Mouse (Mus musculus): ENCODE measurements around the gene Hoxb5.

Gene Hoxb5

GRCm38 (mm10) chr11:96316696-96317607 is 13.8 kb downstream of the Hoxb5 start:
- in situ Hi-C loops (cut with MboI, MseI) = no loop called here

- in situ Hi-C loops (cut with MboI, MseI) = no loop called here
Observed at GRCm38 (mm10) chr11:96317608-96318367, 14.7 kb downstream of the Hoxb5 start, which contains the start of gene Hoxb4. Gene Hoxb4, plus strand, starts transcription at chr11:96318267.

- in situ Hi-C loops (cut with MboI, MseI) = no loop called here
Observed at GRCm38 (mm10) chr11:96318368-96319070, 15.4 kb downstream of the Hoxb5 start.

DNA sequence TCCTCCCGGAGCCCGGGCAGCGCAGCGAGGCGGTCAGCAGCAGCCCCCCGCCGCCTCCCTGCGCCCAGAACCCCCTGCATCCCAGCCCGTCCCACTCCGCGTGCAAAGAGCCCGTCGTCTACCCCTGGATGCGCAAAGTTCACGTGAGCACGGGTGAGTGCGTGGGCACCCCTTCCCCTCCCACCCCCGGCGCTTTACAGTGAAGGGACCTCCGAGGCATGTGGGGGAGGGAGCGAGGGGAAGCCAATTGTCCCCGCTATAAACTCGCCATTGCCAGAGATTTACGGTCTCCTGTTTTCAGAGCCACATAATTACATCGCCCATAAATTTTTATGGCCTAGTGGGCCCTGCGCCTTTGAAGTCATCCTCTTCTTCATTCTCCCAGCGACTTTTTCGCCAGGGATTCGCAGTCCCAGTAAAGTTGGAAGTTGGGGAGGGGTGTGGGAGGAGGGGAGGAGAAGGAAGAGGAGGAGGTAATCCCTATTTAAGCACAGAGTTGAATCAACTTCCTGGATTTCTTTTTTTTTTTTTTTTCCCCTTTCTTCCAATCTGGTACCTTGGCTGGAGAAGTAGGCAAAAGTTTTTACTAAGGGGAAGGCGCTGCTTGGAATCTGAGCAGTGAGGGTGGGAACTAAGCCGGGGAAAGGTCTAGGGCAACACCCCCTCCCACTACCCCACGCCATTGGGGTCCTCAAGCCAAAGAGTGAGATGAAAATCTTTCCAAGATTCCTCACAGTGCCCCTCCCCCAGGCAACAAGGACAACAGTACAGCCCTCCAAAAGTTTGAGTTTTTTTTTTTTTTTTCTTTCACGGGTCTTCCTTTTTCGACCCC is 16.2 kb downstream of the Hoxb5 start:
- in situ Hi-C loops (cut with MboI, MseI) = no loop called here

- in situ Hi-C loops (cut with MboI, MseI) = no loop called here
Observed at GRCm38 (mm10) chr11:96319910-96320309, 16.8 kb downstream of the Hoxb5 start.

GRCm38 (mm10) chr11:96320688-96321087 is 17.6 kb downstream of the Hoxb5 start:
- in situ Hi-C loops (cut with MboI, MseI) = no loop called here

DNA sequence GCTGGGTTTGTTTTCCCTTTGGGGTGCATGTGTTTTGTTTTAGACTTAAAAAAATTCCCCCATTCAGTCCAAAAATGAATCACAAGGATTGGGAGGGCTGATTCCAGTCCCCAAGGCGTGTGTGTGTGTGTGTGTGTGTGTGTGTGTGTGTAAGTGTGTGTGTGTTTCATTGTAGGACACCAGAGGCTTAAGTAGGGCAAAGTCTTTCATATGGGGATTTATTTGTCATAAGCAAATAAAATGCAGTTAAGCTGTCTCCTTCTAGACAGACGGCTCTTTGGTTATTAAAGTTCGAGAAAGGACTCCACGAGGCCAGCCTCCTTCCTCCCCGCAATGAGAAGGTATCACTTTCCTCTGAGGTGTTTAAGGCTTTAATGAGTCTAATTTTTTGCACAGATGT is 18.7 kb downstream of the Hoxb5 start:
- in situ Hi-C loops (cut with MboI, MseI) = no loop called here

DNA sequence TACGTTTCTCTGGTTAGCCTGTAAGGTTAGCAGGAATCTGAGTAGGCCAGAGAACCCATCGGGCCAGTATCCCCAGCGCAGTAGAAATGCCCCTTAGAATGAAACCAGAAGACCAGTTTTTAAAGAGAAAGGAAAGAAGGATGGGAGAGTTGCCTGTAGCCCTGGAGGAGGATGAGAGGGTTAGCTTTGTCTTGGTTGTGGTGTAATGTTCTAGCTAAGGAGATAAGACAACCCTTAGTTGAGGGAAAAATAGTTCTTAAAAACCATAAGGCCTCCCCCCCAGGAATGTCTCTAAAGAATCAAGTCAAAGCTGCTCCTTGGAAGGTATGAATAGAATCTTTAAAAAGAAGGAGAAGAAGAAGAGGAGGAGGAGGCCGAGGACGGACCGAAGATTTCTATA is 19.6 kb downstream of the Hoxb5 start:
- in situ Hi-C loops (cut with MboI, MseI) = no loop called here

- in situ Hi-C loops (cut with MboI, MseI) = no loop called here
Observed at GRCm38 (mm10) chr11:96323154-96323553, 20.0 kb downstream of the Hoxb5 start, which contains the start of gene Hoxb3. Gene Hoxb3, plus strand, starts transcription at chr11:96323326.

- in situ Hi-C loops (cut with MboI, MseI) = no loop called here
Observed at GRCm38 (mm10) chr11:96324125-96324524, 21.0 kb downstream of the Hoxb5 start.

GRCm38 (mm10) chr11:96324965-96325364 is 21.8 kb downstream of the Hoxb5 start:
- in situ Hi-C loops (cut with MboI, MseI) = no loop called here

GRCm38 (mm10) chr11:96325747-96326212 is 22.6 kb downstream of the Hoxb5 start:
- in situ Hi-C loops (cut with MboI, MseI) = no loop called here

DNA sequence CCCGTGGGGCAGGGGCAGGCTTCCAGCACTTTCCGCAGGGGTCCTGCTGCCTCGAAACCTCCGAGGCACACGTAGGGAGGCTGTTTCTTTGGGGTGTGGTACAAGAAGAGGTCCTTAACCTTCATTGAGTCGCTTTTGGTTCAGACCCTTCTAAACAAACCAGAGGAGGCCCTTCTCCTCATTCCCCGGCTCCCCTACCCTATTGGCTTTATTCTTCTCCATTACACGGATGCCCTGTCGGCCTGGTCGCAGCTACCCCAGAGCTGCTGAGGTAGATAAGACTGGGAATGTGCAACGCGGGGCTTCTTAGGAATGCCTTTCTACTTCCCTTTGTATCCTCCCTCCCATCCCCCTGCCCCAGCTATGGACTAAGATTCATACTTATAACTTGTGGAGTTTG is 23.6 kb downstream of the Hoxb5 start:
- in situ Hi-C loops (cut with MboI, MseI) = no loop called here

DNA sequence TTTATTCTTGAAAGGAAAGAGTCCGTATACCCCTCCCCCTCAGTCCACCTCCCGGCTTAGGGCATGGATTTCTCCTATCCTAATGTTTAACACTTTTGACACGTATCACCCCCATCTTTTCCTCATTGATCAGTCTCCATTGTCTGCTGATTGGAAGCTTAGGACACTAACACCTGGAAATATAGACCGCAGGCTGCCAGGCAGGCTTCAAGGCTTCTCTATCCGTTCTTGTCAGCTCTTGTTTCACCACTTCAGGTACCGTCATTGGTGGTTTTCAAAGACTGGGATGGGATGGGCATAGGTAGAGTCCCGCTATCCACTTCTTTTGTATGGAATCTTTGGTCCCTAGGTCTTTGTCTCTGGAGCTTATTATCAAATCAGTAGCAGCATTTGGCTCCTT is 24.0 kb downstream of the Hoxb5 start:
- in situ Hi-C loops (cut with MboI, MseI) = no loop called here

GRCm38 (mm10) chr11:96327750-96328149 is 24.6 kb downstream of the Hoxb5 start:
- in situ Hi-C loops (cut with MboI, MseI) = no loop called here

GRCm38 (mm10) chr11:96328605-96329004 is 25.5 kb downstream of the Hoxb5 start:
- in situ Hi-C loops (cut with MboI, MseI) = no loop called here

DNA sequence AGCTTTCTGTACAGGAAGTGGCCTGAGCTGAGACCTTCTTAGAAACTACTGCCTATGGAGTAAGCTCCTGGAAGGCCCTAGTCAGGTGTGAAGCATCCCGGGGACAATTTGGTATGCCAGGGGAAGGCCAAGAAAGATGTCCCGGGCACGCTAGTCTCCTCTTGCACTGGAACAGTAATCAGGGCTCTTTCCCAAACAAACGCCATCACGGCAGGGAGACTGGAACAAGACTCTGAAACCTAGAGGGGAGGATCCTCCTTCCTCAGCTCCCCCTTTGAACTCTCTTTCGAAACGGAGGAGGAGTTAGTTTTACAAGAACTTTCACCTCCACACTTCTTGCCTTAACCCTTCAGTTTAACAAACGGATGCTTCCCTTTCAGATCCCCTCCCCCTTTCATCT is 29.0 kb downstream of the Hoxb5 start:
- in situ Hi-C loops (cut with MboI, MseI) = no loop called here

DNA sequence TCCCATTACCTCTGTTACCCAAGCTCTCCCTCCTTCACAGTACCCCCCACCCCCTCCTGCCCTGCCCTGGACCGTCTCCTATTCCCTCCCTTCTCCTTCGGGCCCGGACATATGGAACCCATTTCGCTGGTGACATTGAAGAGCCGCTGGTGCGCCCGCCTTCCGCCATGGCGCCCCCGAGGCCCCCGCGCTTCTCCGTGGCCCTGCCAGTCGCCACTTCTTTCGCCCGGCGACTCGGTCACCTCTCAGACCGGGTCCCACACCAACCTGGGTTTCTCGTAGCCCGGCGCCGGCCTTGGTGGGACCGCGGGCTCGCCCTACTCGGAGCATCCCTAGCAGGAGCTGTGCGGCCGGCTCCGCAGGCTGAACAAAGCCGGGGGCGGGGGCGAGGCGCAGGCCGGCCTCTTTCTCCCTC is 29.5 kb downstream of the Hoxb5 start:
- in situ Hi-C loops (cut with MboI, MseI) = no loop called here

DNA sequence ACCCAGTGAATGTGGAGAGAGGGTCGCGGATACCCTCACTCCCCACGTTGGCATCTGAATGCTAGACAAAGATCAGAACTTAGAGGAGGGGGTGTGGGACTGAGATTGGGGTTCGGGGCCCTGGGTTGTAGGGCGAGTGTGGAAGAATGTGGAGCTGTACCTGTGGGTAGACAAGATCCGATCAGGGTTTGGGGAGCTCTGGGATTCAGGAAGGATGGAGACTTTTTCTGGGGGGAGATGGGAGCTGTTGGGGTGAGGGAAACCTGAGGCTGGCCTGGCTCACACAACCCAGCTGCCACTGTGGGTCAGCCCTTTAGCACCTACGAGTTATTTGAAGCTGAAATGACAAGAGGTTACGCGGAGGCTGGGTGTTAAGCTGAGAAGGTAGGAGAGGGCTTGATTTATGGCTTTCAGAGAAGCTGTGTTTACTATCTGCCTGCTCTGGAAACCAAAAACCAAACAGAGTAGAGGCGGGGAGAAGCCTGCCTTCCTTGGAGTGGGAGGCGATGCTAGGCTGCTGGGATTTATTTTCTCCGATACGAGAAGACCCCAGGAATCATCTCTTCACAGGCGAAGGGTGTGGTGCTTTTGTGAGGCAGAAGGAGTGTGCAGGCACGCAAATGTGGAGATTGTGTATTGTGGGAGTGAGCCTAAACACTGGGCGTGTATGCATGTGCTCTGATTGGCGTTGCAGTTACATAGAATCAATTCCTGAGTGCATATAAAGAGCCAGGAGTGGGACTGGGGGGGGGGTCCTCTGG is 30.3 kb downstream of the Hoxb5 start:
- in situ Hi-C loops (cut with MboI, MseI) = no loop called here

- in situ Hi-C loops (cut with MboI, MseI) = no loop called here
Observed at GRCm38 (mm10) chr11:96334002-96334364, 30.8 kb downstream of the Hoxb5 start.

Data from T-helper 1 cell (primary cell).